Mouse (Mus musculus): ENCODE results near the gene Ccdc148. TPM values are rescaled to one million over a fixed set of nuclear protein-coding genes. Genes with fewer than 3 reads are reported as not detected.

Gene Ccdc148
- polyA plus RNA-seq, 1 experiment from 2014 or later = 0.38 TPM

GRCm38 (mm10) chr2:58952101-58952500 is 208.4 kb downstream of the Ccdc148 start:
- DNase-seq (ENCODE audit: low spot score) (no peak), ATAC-seq (ENCODE audit: insufficient read depth, low FRiP score, low TSS enrichment) (no peak)
- H3K27me3 ChIP-seq (ENCODE audit: control insufficient read depth, insufficient read depth, low read length) = no peaks in the 10 kb centered on the region
- WGBS = 96% methylated on average over 3 of the region's 3 CpGs
- no peaks in the 10 kb centered on the region for H3K9me3 ChIP-seq (ENCODE audit: control insufficient read depth, low read length)
- H3K9ac ChIP-seq (ENCODE audit: low read length) = no peak overlapping the region
- H3K4me1 ChIP-seq (ENCODE audit: control insufficient read depth, insufficient read depth, low read length) = no peaks in the 10 kb centered on the region; the same call in 1 of the 2 replicates
- no peak overlapping the region for H3K27ac ChIP-seq (ENCODE audit: low read depth, low read length)
- H3K4me2 ChIP-seq (ENCODE audit: low read depth) = no peak overlapping the region
- no peak overlapping the region for H3K4me3 ChIP-seq (ENCODE audit: low read depth, low read length)
- H3K36me3 ChIP-seq (ENCODE audit: control insufficient read depth, insufficient read depth, low read length) = no peaks in the 10 kb centered on the region

- Histone ChIP-seq H3K4me1 (ENCODE audit: control insufficient read depth, insufficient read depth, low read length) (no peaks in the 10 kb centered on the region), H3K27me3 (ENCODE audit: control insufficient read depth, insufficient read depth, low read length) (no peaks in the 10 kb centered on the region), H3K36me3 (ENCODE audit: control insufficient read depth, insufficient read depth, low read length) (no peaks in the 10 kb centered on the region), H3K27ac (ENCODE audit: low read depth, low read length) (no peak overlapping the region), H3K4me3 (ENCODE audit: low read depth, low read length) (no peak overlapping the region), H3K9me3 (ENCODE audit: control insufficient read depth, low read length) (no peaks in the 10 kb centered on the region), H3K9ac (ENCODE audit: low read length) (no peak overlapping the region), H3K4me2 (ENCODE audit: low read depth) (no peak overlapping the region)
- ATAC-seq (ENCODE audit: insufficient read depth, low FRiP score, low TSS enrichment) = no peak
- WGBS = 67% methylated on average over 7 of the region's 7 CpGs
- no peak for DNase-seq (ENCODE audit: low spot score)
Measured at GRCm38 (mm10) chr2:58948796-58949195, 211.7 kb downstream of the Ccdc148 start.

- no peaks in the 10 kb centered on the region for H3K9me3 ChIP-seq (ENCODE audit: control insufficient read depth, low read length)
- H3K4me1 ChIP-seq (ENCODE audit: control insufficient read depth, insufficient read depth, low read length) = no peaks in the 10 kb centered on the region
- DNase-seq (ENCODE audit: low spot score) = no peak
- H3K27ac ChIP-seq (ENCODE audit: low read depth, low read length) = no peak overlapping the region
- no peak overlapping the region for H3K4me2 ChIP-seq (ENCODE audit: low read depth)
- H3K4me3 ChIP-seq (ENCODE audit: low read depth, low read length) = no peak overlapping the region
- no peak for ATAC-seq (ENCODE audit: insufficient read depth, low FRiP score, low TSS enrichment)
- H3K36me3 ChIP-seq (ENCODE audit: control insufficient read depth, insufficient read depth, low read length) = no peaks in the 10 kb centered on the region
- no peaks in the 10 kb centered on the region for H3K27me3 ChIP-seq (ENCODE audit: control insufficient read depth, insufficient read depth, low read length)
- H3K9ac ChIP-seq (ENCODE audit: low read length) = no peak overlapping the region
- 89% methylated on average over 4 of the region's 4 CpGs for WGBS
Measured at GRCm38 (mm10) chr2:58941361-58941760, 219.1 kb downstream of the Ccdc148 start.

GRCm38 (mm10) chr2:58925551-58925950 is 234.9 kb downstream of the Ccdc148 start:
- Histone ChIP-seq H3K4me1 (ENCODE audit: control insufficient read depth, insufficient read depth, low read length) (no peaks in the 10 kb centered on the region), H3K27me3 (ENCODE audit: control insufficient read depth, insufficient read depth, low read length) (no peaks in the 10 kb centered on the region), H3K36me3 (ENCODE audit: control insufficient read depth, insufficient read depth, low read length) (no peaks in the 10 kb centered on the region), H3K27ac (ENCODE audit: low read depth, low read length) (no peak overlapping the region), H3K4me2 (ENCODE audit: low read depth) (no peak overlapping the region), H3K4me3 (ENCODE audit: low read depth, low read length) (no peak overlapping the region), H3K9ac (ENCODE audit: low read length) (no peak overlapping the region), H3K9me3 (ENCODE audit: control insufficient read depth, low read length) (no peaks in the 10 kb centered on the region)
- ATAC-seq (ENCODE audit: insufficient read depth, low FRiP score, low TSS enrichment) (no peak), DNase-seq (ENCODE audit: low spot score) (no peak)
- WGBS = 95% methylated on average over 2 of the region's 2 CpGs

GRCm38 (mm10) chr2:58918351-58918750 is 242.1 kb downstream of the Ccdc148 start:
- no peaks in the 10 kb centered on the region for H3K27me3 ChIP-seq (ENCODE audit: control insufficient read depth, insufficient read depth, low read length)

GRCm38 (mm10) chr2:58912339-58912738 is 248.1 kb downstream of the Ccdc148 start:
- ATAC-seq (ENCODE audit: insufficient read depth, low FRiP score, low TSS enrichment) (no peak), DNase-seq (ENCODE audit: low spot score) (no peak)
- 96% methylated on average over 8 of the region's 9 CpGs for WGBS
- Histone ChIP-seq H3K9me3 (ENCODE audit: control insufficient read depth, low read length) (no peaks in the 10 kb centered on the region), H3K27ac (ENCODE audit: low read depth, low read length) (no peak overlapping the region), H3K9ac (ENCODE audit: low read length) (no peak overlapping the region), H3K4me1 (ENCODE audit: control insufficient read depth, insufficient read depth, low read length) (no peaks in the 10 kb centered on the region), H3K27me3 (ENCODE audit: control insufficient read depth, insufficient read depth, low read length) (no peaks in the 10 kb centered on the region), H3K4me2 (ENCODE audit: low read depth) (no peak overlapping the region), H3K4me3 (ENCODE audit: low read depth, low read length) (no peak overlapping the region), H3K36me3 (ENCODE audit: control insufficient read depth, insufficient read depth, low read length) (no peaks in the 10 kb centered on the region)

More at GRCm38 (mm10) chr2:58918351-58918750, 242.1 kb downstream of the Ccdc148 start:
- Histone ChIP-seq H3K4me2 (ENCODE audit: low read depth) (no peak overlapping the region), H3K4me3 (ENCODE audit: low read depth, low read length) (no peak overlapping the region), H3K4me1 (ENCODE audit: control insufficient read depth, insufficient read depth, low read length) (no peaks in the 10 kb centered on the region), H3K9ac (ENCODE audit: low read length) (no peak overlapping the region), H3K36me3 (ENCODE audit: control insufficient read depth, insufficient read depth, low read length) (no peaks in the 10 kb centered on the region), H3K9me3 (ENCODE audit: control insufficient read depth, low read length) (no peaks in the 10 kb centered on the region), H3K27ac (ENCODE audit: low read depth, low read length) (no peak overlapping the region)
- DNase-seq (ENCODE audit: low spot score) (no peak), ATAC-seq (ENCODE audit: insufficient read depth, low FRiP score, low TSS enrichment) (no peak)
- WGBS = 51% methylated on average over 4 of the region's 4 CpGs

GRCm38 (mm10) chr2:58906814-58907516 is 253.5 kb downstream of the Ccdc148 start:
- H3K9ac ChIP-seq (ENCODE audit: low read length) = no peak overlapping the region
- H3K36me3 ChIP-seq (ENCODE audit: control insufficient read depth, insufficient read depth, low read length) = no peaks in the 10 kb centered on the region
- no peak overlapping the region for H3K27ac ChIP-seq (ENCODE audit: low read depth, low read length)
- H3K9me3 ChIP-seq (ENCODE audit: control insufficient read depth, low read length) = no peaks in the 10 kb centered on the region
- no peak overlapping the region for H3K4me2 ChIP-seq (ENCODE audit: low read depth)
- 44% methylated on average over 14 of the region's 14 CpGs for WGBS
- no peaks in the 10 kb centered on the region for H3K27me3 ChIP-seq (ENCODE audit: control insufficient read depth, insufficient read depth, low read length)
- ATAC-seq (ENCODE audit: insufficient read depth, low FRiP score, low TSS enrichment) (0 out of 2 replicates have a peak, but pooled peaks have one; percentile 48), DNase-seq (ENCODE audit: low spot score) (no peak)
- no peak overlapping the region for H3K4me3 ChIP-seq (ENCODE audit: low read depth, low read length)
- H3K4me1 ChIP-seq (ENCODE audit: control insufficient read depth, insufficient read depth, low read length) = no peaks in the 10 kb centered on the region

GRCm38 (mm10) chr2:58905057-58905456 is 255.4 kb downstream of the Ccdc148 start:
- H3K4me1 ChIP-seq (ENCODE audit: control insufficient read depth, insufficient read depth, low read length) = no peaks in the 10 kb centered on the region
- no peaks in the 10 kb centered on the region for H3K36me3 ChIP-seq (ENCODE audit: control insufficient read depth, insufficient read depth, low read length)
- H3K27ac ChIP-seq (ENCODE audit: low read depth, low read length) = no peak overlapping the region
- no peak overlapping the region for H3K9ac ChIP-seq (ENCODE audit: low read length)
- no peaks in the 10 kb centered on the region for H3K27me3 ChIP-seq (ENCODE audit: control insufficient read depth, insufficient read depth, low read length)
- no peak overlapping the region for H3K4me3 ChIP-seq (ENCODE audit: low read depth, low read length)
- H3K4me2 ChIP-seq (ENCODE audit: low read depth) = no peak overlapping the region
- H3K9me3 ChIP-seq (ENCODE audit: control insufficient read depth, low read length) = no peaks in the 10 kb centered on the region
- no peak for ATAC-seq (ENCODE audit: insufficient read depth, low FRiP score, low TSS enrichment)
- DNase-seq (ENCODE audit: low spot score) = no peak
- 73% methylated on average over 4 of the region's 4 CpGs for WGBS

- Histone ChIP-seq H3K36me3 (ENCODE audit: control insufficient read depth, insufficient read depth, low read length) (no peaks in the 10 kb centered on the region), H3K9me3 (ENCODE audit: control insufficient read depth, low read length) (no peaks in the 10 kb centered on the region), H3K27me3 (ENCODE audit: control insufficient read depth, insufficient read depth, low read length) (no peaks in the 10 kb centered on the region), H3K27ac (ENCODE audit: low read depth, low read length) (no peak overlapping the region), H3K4me1 (ENCODE audit: control insufficient read depth, insufficient read depth, low read length) (no peaks in the 10 kb centered on the region), H3K9ac (ENCODE audit: low read length) (no peak overlapping the region), H3K4me2 (ENCODE audit: low read depth) (no peak overlapping the region), H3K4me3 (ENCODE audit: low read depth, low read length) (no peak overlapping the region)
- no peak for ATAC-seq (ENCODE audit: insufficient read depth, low FRiP score, low TSS enrichment)
- no peak for DNase-seq (ENCODE audit: low spot score)
- 53% methylated on average over 3 of the region's 3 CpGs for WGBS
Measured at GRCm38 (mm10) chr2:58879876-58880275, 280.6 kb downstream of the Ccdc148 start.

All from neural tube, embryonic 11.5 days (tissue).